Mouse (Mus musculus): ENCODE measurements around the gene Tspan10.

Gene Tspan10

DNA sequence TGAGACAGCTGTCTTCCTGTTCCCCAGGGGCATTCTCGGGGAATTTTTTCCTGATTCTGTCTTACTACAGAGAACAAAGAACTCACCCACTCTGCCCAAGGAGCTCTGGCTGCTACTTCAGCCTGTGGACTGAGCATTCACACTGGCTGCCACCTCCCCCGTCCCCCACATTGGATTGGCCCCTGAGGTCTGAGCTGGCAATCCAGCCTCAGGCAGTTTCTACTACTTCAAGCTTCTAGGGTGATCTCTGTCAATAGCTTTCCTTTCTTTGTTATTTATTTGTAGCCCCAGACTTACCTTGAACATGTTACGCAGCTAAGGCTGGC lies 50.4 kb downstream of the Tspan10 start:
- no peak for DNase-seq (ENCODE audit: low read depth)

DNA sequence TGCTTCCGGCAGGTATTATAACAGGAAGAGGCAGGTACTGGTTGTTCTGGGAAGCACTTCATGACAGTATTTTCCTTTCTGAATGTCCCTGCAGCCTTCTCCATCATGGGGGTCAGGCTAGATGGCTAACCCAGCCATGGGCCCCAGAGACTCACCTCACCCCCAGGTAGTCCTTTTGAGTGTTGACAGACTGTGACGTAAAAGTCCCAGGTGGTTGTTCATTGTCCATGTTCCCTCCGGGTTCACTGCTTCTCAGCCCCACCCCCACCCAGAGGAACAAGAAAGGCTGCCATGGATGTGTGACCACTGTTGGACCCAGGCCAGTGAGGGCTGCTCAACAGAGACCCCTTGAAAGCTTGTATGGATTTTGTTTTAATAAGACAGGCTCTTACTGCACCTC lies 50.9 kb downstream of the Tspan10 start:
- no peak for DNase-seq (ENCODE audit: low read depth)

DNA sequence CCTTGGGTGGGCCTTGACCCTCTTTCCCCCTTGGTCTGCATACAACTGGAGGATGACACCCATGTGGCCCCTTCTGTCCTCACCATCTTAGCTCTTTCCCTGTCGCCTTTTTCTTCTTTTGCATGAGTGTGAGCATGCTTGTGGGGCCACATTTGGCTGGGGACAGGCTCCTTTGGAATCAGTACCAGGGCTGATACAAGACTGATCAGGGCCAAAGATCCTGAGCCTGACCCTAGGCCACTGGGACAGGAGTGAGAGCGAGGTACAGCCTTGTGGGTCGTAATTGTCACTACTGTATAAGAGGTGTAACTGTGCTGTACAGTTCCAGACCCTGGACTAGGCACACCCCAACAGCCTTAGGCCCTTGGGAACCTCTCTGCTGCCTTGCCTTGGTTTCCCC lies 51.5 kb downstream of the Tspan10 start:
- DNase-seq (ENCODE audit: low read depth): no peak
